Mouse (Mus musculus) adrenal gland, postnatal 4 days (tissue): ENCODE data around the gene P2rx1. TPM values are rescaled to one million over a fixed set of nuclear protein-coding genes. Genes with fewer than 3 reads are reported as not detected.

Source experiments
- DNase-seq, 2 experiments: peaks; one replicate each; pipeline ENCODE4 v3.0.0; 2021 to 2022; ENCODE audit warnings: low spot score in 2 of 2, mixed read lengths in 2 of 2
- long read RNA-seq, 2 experiments: library from polyadenylated mRNA; stranded (forward); transcript quantifications; one replicate each; pipeline ENCODE4 v2.0.0; 2021
- total RNA-seq, 2 experiments: library from RNA; stranded (reverse); gene quantifications; 2 replicates each; pipeline ENCODE4 v1.2.3; 2021

P2rx1 gene
- total RNA-seq = 1 to 10 TPM; 1.3 to 3.2 TPM
- long read RNA-seq, experiment 1, partial matches to known transcripts = 0 of 2 reads
- long read RNA-seq, experiment 1, other reads (novel, unspliced or antisense) = 1 of 2 reads
- long read RNA-seq, experiment 2, partial matches to known transcripts = 0 of 3 reads
- long read RNA-seq, experiment 2, other reads (novel, unspliced or antisense) = 2 of 3 reads

DNA sequence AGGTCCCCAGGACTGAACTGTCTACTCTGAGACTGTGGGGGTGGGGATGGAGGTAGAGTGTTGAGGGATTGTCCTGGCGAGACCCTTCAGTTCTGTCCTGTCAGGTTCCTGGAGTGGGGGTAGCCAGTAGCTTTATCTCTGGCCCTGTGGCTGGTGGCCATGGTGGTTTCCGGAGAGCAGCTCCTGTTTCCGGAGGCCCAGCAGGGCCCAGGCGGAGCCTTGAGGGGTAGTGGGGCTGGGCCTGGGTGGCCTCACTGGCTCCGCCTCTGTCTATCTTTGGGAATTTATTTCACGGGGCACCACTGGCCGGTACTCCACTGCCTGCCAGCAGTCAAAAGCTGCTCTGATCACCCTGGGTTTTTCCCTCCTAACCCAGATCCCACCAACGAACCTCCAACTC is at the start of gene P2rx1:
Gene P2rx1 (plus strand): TSS at position 333 of the 400 bp plus-strand sequence.
- no peak for DNase-seq

DNA sequence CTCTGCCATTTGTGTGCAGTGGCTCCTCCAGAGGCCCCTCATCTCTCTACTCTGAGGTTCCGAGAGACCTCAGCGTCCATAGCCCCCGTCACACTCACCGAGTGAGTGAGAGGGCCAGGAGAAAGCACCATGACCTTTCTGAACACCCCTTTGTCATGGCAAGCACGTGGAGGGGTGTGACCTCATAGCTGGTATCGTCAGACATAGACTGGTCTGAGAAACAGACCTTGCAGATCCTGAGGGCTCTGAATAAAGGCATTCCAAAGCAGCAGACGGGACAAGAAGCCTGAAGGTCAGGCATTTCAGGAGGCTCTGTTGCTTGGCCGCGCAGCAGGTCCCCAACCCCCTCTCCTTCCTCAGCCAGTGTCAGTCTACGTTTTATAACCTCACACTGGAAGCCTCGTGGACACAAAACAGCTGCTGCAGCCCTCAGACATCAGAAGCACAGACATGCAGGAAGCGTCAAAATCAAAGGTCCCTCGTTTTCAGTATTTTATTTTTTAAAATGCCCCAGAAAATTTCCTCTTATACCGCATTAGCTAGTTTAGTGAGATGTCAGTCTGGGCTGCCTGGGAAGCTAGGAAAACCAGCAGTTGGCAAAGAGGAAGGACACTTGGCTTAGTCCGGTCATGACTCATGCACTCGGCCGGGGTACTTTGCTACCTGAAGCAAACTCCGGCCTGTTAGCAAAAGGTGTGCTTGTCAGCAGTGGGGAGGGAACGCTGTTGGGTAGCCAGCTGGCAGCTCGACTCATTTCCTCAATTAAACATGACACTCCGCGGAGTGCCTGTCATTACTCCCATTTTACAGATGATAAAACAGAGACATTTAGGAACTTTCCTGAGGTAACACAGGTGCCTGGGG is 47.5 kb upstream of the P2rx1 start:
- DNase-seq = no peak

DNA sequence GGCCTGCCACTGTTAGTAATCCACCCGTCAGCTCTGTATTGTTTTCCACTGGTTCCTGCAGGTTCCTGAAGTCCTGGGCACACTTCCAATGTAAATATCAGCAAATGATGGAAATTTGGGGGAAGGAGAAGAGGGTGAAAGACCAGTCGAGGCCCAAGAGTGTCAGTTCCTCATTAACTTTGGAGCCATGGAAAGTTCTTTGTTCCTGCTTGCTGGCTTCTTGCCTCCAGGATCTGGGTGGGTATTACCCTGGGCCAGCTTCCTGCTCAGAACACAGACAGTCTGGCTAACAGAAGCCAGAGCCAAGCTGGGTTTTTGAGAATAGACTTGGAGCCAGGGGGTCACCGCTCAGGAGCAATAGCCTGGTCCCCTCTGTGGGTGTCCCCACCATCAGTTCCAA is 46.7 kb upstream of the P2rx1 start:
- DNase-seq = no peak

DNA sequence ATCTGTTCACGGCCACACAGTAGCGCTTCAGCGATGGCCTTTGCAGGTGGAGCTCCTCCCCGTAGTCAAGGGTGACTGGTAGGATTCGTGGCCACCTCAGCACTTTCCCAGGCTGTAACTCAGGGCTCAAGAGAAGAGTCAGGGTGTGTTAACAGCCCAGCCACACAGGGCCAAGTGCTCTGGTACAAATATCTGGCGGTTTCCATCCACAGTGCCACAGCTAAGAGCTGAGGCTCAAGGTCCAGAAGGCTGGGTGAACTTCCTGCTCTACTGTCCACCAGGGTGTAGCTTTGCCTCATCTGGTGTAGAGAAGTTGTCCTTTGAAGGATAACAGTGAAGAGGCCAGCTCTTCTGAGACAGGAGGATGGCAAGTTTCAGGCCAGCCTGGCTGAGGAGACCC is 46.2 kb upstream of the P2rx1 start:
- DNase-seq = no peak

DNA sequence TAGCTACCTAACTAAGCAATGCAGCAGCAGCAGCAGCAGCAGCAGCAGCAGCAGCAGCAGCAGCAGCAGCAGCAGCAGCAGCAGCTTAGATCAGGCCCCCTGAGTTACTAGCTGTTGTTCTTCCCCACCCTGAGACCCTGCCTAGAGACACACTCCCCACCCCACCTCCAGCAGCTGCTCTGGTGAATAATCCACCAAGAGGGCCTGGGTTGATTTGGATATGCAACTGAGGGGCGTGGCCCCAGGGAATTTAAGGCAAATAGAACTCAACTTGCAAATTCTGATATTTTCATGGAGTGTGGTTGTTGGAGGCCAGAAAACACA is 45.8 kb upstream of the P2rx1 start:
- DNase-seq = no peak

DNA sequence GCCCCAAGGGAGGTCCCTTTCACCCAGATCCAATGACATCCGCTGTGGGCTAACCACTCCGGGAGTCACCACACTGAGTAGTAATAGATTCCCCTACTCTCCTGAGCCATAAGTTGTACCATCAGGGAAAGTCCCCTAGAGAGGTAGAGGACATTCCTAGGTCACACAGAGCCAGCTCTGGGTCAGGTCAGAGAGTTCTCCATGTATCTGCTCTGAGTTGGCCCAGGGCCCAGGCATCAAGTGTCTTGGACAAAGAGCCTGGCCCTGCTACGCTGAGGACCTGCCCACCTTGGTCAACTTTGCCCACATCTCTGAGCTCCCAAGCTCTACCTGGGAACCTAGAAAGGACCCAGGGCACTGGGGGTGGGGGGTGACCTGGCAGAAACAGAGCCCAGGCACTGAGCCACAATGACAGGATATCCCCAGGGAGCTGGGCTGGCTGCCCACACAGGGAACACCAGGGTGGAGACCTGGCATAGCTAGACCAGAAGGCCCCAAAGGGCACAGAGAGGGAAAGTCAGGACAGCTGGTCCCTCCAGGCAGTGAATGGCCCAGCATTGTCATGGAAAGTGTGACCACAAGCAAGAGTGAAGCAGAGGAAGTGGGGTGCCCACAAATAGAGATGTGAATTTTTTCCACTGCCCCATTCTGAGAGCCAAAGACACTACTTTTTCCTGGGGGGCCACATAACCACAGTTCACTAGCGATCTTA is 45.3 kb upstream of the P2rx1 start:
- DNase-seq = no peak

DNA sequence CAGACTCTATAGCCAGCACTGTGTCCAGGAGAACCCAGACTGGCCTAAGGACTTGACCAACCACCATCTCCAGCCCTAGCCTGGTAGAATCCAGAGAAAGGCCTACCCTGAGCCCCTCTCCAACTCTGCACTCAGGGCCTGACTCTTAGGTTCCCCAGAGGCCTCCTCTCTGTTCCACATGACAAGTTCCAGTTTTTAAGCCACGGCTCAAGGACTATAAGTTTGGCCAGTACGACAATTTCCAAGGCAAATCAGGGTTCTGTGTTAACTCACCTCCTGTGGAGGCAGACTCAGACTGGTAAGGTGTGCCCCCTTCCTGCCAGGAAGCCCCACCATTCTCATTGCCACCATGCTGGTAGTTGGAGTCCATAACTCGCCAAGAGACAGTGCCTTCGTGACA is 44.7 kb upstream of the P2rx1 start:
- DNase-seq = no peak

DNA sequence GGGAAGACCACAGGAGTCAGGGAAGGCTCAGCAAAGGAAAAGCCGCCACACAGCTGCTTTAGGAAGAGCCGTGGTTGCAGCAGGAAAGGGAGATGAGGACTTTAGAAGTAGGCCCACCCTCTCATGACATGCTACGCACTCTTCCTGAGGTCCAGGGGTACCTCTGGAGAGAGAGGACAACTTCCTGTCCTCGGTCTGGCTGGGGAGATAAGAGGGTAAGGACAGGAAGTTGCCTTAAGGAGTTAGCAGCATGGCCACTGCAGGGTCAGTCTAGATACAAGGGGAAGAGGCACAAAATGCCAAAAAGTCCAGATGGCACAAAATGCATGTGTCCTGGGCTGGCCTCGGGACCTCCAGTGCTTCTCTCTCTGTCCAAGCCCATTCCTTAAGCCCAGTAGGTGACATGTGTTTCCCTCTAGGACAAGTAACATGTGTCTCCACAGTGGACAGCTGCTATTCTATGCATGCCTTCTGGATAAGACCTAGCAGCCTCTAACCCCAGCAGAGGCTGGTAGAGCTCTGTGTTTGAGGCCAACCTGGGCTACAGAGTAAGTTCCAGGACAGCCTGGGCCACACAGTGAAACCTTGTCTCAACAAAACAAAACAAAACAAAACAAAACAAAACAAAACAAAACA is 43.4 kb upstream of the P2rx1 start:
- DNase-seq = no peak

DNA sequence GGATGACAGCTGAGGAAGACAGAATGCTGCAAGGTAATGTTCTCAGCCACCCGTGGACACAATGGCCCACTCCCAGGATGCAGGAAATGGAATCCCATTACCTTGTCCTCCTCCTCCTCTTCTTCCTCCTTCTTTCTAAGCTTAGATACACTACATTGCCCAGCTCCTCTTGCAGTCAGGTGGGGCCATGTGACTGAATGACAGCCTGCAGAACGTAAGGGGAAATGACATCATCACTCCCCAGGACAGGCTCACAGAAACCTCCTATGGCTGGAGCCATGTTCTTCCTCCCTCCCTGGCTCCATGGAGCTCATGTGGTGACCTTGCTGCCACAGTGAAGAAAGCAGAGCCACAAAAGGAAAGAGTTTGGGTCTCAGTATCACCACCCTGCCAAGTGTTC is 41.6 kb upstream of the P2rx1 start:
- DNase-seq = no peak

DNA sequence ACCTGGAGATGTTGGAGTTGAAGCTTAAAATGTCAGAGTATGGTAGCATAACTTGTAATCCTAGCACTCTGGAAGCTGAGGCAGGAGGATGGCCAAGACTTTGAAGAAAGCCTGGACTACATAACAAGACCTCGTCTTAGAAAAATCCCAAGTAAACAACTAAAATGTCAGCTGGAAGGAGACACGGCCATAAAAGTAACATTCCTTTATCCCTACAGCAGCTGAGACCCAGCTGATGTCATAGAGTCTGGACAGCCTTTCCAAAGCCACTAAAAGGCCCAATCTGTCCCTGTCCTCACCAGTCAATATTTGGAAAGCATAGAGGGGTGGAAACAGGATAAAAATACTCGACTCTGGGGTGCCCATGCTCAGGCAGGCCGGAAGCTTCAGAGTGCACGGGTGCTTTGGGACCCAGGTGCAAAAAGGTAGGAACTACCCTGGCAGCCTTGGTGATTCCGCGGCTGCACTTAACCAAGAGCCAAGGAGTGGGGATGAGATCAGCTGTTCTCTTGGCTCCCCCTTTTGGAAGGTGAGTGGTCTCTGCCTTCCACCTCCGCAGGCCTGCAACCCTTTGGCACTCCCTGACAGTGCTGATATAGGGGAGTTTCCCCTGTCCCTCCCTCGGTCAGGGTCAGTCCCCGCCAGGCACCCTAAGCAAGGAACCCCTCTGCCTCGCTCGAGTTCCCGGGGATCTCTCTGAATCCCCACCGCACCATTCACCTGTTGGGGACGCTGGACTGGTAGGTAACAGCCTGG is 38.8 kb upstream of the P2rx1 start:
- DNase-seq = no peak

DNA sequence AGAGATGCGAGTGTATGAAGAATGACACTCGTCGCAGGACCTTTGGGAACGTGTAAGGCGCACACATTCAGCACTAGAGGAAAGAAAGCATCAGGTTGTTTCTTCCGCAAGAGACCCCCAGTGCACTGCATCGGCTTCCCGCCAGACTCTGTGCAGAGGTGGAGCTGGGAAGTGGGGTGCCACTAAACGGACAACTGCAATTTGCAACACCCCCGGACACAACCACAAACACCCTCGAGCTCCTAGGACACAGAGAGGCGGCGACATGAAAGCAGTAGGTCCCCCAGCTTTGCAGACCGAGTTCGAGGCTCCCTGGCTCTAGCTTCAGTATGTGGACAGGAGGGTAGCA is 38.2 kb upstream of the P2rx1 start:
- DNase-seq = no peak

DNA sequence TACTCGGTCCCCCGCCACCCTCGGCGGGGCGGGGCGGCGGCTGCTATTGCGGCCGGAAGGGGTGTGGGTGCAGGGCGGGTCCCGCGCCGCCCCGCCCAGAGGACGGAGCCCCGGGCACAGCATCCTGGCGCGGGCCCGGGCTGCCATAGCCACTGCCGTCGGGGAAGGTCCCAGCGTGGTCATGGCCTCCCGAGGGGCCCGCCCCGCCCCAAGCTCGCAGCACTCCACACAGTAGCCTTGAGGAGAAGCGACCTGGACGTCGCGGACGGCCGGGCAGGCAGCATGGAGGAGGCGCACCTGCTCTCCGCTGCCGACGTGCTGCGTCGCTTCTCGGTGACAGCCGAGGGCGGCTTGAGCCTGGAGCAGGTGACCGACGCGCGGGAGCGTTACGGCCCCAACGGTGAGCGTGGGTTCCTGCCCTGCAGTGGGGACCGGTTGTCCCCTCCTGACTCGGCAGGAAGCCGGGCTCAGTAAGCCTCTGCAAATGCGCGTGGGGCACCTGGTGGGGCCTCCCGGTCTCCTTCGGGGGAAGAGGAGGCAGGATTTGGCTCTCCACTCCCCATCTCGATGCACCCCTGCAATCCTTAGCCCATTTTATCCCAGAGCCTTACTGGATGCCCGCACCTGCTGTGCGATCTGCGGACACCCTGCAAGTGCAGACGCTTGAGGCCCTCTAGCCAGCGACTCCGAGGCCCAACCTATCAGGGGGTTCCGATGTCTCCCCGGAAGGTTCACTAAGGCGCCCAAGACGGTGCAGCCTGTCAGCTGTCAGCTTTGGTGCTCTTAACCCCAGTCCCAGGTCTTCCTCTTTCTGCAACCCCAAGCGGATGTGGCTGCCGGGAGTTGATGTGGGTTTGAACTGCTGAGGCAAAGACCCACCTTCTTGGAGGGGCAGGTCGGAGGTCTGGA is 37.6 kb upstream of the P2rx1 start, which contains the start of gene Atp2a3:
Gene Atp2a3 (plus strand): TSS at position 98 of the 909 bp plus-strand sequence.
- no peak for DNase-seq

DNA sequence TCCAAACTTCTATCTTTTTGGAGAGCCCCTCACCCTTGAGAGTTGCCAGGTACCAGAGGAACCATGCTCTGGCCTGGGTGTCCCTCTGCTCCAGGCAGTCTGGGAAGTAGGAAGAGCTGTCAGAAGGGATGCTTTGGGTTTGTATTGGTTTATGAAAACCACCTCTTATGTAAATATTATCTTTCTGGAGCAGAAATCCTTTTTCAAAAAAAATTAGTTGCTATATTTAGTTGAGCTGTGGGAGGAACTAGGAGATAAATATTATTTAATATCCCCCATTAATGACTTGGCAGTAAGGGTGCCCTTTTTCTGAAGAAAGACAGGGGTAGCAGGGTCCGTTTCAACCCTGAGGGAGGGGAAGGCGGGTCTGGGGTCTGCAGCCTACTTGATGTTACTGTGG is 36.5 kb upstream of the P2rx1 start:
- DNase-seq = no peak

DNA sequence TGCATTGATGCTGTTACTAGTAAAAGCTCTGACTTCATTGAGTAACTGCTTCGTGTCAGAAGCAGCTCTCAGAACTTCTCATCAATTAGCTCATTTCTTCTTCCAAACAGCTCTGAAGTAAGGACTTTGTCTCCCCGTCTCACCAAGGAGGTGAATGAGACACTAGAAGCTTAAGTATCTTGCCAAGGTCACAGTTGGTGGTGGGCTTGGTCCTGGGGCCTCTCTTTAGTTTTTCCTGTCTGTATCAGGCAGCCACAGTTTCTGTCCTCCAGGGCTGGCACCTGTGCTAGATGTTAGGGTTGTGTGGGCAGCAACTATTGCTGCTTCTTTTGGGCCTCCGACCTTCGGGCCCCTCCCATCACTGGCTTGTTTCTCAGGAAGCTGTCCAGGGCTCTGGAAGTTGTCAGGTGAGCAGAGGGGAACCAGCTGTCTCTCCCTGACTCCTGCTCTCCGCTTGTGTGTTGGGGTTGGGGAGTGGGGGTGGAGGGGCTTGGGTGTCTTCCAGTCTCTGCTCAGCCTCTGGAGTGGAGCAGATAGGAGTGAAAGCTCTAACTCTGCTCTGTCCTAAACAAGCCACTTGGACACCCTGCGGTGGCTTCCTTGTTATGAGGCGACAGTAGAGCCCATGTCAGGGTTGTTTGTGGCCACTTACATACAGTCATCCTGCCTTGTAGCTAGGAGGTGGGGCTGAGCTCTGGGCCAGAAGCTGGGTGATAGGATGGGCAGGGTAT is 35.7 kb upstream of the P2rx1 start:
- DNase-seq = no peak

DNA sequence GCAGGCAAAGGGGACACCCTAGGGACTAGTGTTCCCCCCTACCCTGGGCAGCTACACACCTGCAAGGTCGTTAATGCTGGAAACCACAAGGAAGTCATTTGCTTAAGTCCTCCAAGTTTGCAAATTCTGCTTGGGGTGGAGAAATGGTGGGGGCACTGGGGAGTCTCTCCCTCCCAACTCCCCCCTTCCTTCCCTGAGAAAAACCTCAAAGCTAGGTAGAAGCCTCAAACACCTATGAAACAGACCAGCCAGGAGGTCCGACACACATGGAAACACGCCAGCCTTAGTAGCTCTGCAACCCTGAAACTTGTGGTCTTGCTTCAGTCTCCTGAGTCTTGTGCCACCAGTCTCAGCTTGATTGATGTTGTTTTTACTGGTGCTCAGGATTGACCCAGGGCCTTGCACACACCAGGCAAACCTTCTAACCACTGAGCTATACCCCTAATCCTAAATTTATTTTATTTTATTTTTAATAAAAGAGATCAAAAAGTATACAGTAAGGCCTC is 35.1 kb upstream of the P2rx1 start:
- DNase-seq = no peak

DNA sequence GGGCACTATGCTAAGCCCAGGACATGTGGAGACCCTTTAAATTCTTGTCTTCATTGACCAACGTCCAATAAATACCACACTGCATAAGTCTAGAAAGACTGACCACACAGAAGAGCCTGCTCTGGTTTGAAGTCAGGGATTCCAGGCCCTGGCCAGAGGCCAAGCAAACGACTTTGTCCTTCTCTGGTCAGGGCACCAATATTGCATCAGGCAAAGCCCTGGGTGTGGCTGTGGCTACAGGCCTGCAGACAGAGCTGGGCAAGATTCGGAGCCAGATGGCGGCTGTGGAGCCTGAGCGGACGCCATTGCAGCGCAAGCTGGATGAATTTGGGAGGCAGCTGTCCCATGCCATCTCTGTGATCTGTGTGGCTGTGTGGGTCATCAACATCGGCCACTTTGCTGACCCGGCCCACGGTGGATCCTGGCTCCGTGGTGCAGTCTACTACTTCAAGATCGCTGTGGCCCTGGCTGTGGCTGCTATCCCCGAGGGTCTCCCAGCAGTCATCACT is 23.9 kb upstream of the P2rx1 start:
- no peak for DNase-seq

DNA sequence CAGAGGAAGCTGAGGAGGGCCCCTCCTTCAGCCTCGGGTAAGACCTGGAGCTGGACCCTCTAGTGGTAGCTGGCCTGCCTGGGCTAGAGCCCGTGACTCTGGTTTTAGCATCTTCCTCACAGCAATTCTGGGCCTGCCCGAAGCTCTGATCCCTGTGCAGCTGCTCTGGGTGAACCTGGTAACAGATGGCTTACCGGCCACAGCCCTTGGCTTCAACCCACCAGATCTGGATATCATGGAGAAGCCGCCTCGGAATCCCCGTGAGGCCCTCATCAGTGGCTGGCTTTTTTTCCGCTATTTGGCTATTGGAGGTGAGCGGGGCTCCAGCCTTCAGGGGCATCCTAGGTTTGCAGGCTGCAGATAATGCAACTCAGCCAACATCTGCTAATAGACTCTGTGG is 16.4 kb upstream of the P2rx1 start:
- DNase-seq = no peak

DNA sequence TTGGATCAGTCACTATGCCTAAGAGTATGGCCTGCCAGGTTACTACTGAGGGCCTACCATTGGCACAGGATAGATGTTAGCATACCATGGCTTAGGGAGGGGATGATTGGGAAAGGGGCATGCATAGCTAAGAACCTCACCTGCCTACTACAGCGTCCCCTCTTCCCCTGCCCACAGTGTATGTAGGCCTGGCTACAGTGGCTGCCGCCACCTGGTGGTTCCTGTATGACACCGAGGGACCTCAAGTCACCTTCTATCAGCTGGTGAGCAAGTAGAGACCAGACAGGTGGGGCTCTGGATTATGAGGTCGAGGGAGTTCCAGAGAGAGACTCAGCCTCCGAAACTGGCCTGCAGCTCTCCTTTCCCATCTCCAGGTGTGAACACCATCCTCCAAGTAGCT is 15.6 kb upstream of the P2rx1 start:
- DNase-seq = no peak

DNA sequence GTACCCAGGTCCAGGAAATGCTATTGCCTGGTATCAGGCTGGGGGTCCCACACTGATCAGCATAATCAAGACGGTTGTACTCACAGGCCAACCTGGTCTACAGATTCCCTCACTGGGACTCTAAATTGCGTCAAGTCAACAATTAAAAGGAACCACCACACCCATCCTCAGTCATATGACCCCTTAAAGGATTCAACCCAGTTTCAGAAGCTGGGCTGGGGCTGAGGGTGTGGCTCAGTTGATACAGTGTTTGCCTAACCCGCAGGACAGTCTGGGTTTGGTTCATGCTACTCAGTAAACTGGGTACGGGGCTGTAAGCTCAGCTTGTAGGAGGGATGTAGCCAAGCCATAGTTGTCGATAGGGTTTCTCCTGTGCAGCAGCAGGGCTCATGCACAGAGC is 12.2 kb upstream of the P2rx1 start:
- DNase-seq = no peak
